Mouse (Mus musculus) MEL (cell line): ENCODE data around the gene Ahrr. TPM values are rescaled to one million over a fixed set of nuclear protein-coding genes. Genes with fewer than 3 reads are reported as not detected.

Source experiments
- DNase-seq: peaks from one replicate; pipeline ENCODE4 v3.0.0; 2011; ENCODE audit warnings: low read depth, low spot score
- H3K27ac ChIP-seq: 2 replicates; pipeline ENCODE4 v1.5.1; 2012; ENCODE audit warnings: low read depth, mild to moderate bottlenecking, control low read depth, low read length, moderate library complexity; ENCODE audit not compliant: control insufficient read depth
- H3K27me3 ChIP-seq, 2 experiments: fragments of 150-350 bp in 1 of 2; sonication (generic) in 1 of 2; 2 replicates each; pipeline ENCODE4 v1.6.1; 2012; ENCODE audit warnings: low read length in 2 of 2, mild to moderate bottlenecking in 2 of 2, improper control_type of control experiment in 1 of 2, moderate library complexity in 1 of 2; ENCODE audit not compliant: insufficient read depth in 2 of 2, control insufficient read depth in 1 of 2
- H3K36me3 ChIP-seq, 2 experiments: 2 replicates each; pipeline ENCODE4 v1.6.1; 2012 to 2014; ENCODE audit warnings: low read length in 2 of 2, improper control_type of control experiment in 1 of 2, inconsistent platforms in 1 of 2, mild to moderate bottlenecking in 1 of 2; ENCODE audit not compliant: insufficient read depth in 2 of 2, control insufficient read depth in 1 of 2
- H3K4me1 ChIP-seq, 2 experiments: fragments of 150-350 bp in 1 of 2; sonication (generic) in 1 of 2; 2 replicates each; pipeline ENCODE4 v1.6.1; 2012; ENCODE audit warnings: low read length in 2 of 2, improper control_type of control experiment in 1 of 2, mild to moderate bottlenecking in 1 of 2; ENCODE audit not compliant: insufficient read depth in 2 of 2, control insufficient read depth in 1 of 2
- H3K4me3 ChIP-seq, 2 experiments: fragments of 150-350 bp in 1 of 2; sonication (generic) in 1 of 2; 2 replicates each; pipeline ENCODE4 v1.5.1; 2012; ENCODE audit warnings: low read depth in 2 of 2, low read length in 2 of 2, mild to moderate bottlenecking in 2 of 2, moderate library complexity in 2 of 2, control low read depth in 1 of 2, improper control_type of control experiment in 1 of 2; ENCODE audit not compliant: control insufficient read depth in 1 of 2, insufficient read depth in 1 of 2
- H3K79me2 ChIP-seq: 2 replicates; pipeline ENCODE4 v1.6.1; 2012; ENCODE audit warnings: mild to moderate bottlenecking, low read length, moderate library complexity; ENCODE audit not compliant: control insufficient read depth, poor library complexity, insufficient read depth
- H3K9ac ChIP-seq: 2 replicates; pipeline ENCODE4 v1.6.1; 2012; ENCODE audit warnings: low read depth, mild to moderate bottlenecking, control low read depth, low read length, moderate library complexity; ENCODE audit not compliant: control insufficient read depth, poor library complexity, severe bottlenecking
- H3K9me3 ChIP-seq: fragments of 150-350 bp; sonication (generic); replicated peaks from 2 replicates; pipeline ENCODE4 v1.6.1; 2012; ENCODE audit warnings: mild to moderate bottlenecking, low read length, improper control_type of control experiment, moderate library complexity; ENCODE audit not compliant: insufficient read depth
- BHLHE40 ChIP-seq: IDR thresholded peaks from 2 replicates; pipeline ENCODE4 v1.6.1; 2012; ENCODE audit warnings: low read depth, mild to moderate bottlenecking, inconsistent platforms, low read length, improper control_type of control experiment, borderline replicate concordance
- CHD1 ChIP-seq: IDR thresholded peaks from 2 replicates; pipeline ENCODE4 v1.6.1; 2012; ENCODE audit warnings: low read depth, mild to moderate bottlenecking, inconsistent platforms, low read length, improper control_type of control experiment
- CHD2 ChIP-seq: IDR thresholded peaks from 2 replicates; pipeline ENCODE4 v1.6.1; 2011; ENCODE audit warnings: low read length, improper control_type of control experiment
- CTCF ChIP-seq, 3 experiments: IDR thresholded peaks in 2 of 3; conservative IDR thresholded peaks in 1 of 3; 2 replicates each; pipeline ENCODE4 v1.5.1; 2011 to 2012; ENCODE audit warnings: low read length in 3 of 3, low read depth in 2 of 3, mild to moderate bottlenecking in 2 of 3, improper control_type of control experiment in 1 of 3, inconsistent platforms in 1 of 3, mixed read lengths in 1 of 3, moderate library complexity in 1 of 3; ENCODE audit not compliant: control insufficient read depth in 1 of 3, insufficient read depth in 1 of 3, poor library complexity in 1 of 3, severe bottlenecking in 1 of 3
- E2F4 ChIP-seq: IDR thresholded peaks from 2 replicates; pipeline ENCODE4 v1.6.1; 2011; ENCODE audit warnings: low read depth, low read length, improper control_type of control experiment, borderline replicate concordance
- HCFC1 ChIP-seq: IDR thresholded peaks from 2 replicates; pipeline ENCODE4 v1.6.1; 2012; ENCODE audit warnings: low read depth, mild to moderate bottlenecking, inconsistent platforms, low read length, improper control_type of control experiment, moderate library complexity
- JUND ChIP-seq: IDR thresholded peaks from 2 replicates; pipeline ENCODE4 v1.6.1; 2011; ENCODE audit warnings: low read depth, mild to moderate bottlenecking, improper control_type of control experiment, low read length
- MAX ChIP-seq: IDR thresholded peaks from 2 replicates; pipeline ENCODE4 v1.6.1; 2011; ENCODE audit warnings: low read length, improper control_type of control experiment
- MYC ChIP-seq: IDR thresholded peaks from 2 replicates; pipeline ENCODE4 v1.6.1; 2011; ENCODE audit warnings: low read depth, mild to moderate bottlenecking, low read length, improper control_type of control experiment, moderate library complexity
- NELFE ChIP-seq: IDR thresholded peaks from 2 replicates; pipeline ENCODE4 v1.6.1; 2011; ENCODE audit warnings: low read depth, low read length, improper control_type of control experiment
- NRF1 ChIP-seq: IDR thresholded peaks from 2 replicates; pipeline ENCODE4 v1.6.1; 2014; ENCODE audit warnings: low read depth, mild to moderate bottlenecking, inconsistent platforms, low read length, improper control_type of control experiment, moderate library complexity; ENCODE audit not compliant: poor library complexity, insufficient read depth, severe bottlenecking
- POLR2A ChIP-seq, 2 experiments: IDR thresholded peaks; 2 replicates each; pipeline ENCODE4 v1.6.1; 2011 to 2012; ENCODE audit warnings: low read length in 2 of 2, mild to moderate bottlenecking in 2 of 2, control low read depth in 1 of 2, improper control_type of control experiment in 1 of 2, low read depth in 1 of 2, moderate library complexity in 1 of 2; ENCODE audit not compliant: control insufficient read depth in 1 of 2, insufficient read depth in 1 of 2, poor library complexity in 1 of 2
- POLR2AphosphoS2 ChIP-seq: IDR thresholded peaks from 2 replicates; pipeline ENCODE4 v1.6.1; 2011; ENCODE audit warnings: low read length, improper control_type of control experiment
- RAD21 ChIP-seq: IDR thresholded peaks from 2 replicates; pipeline ENCODE4 v1.6.1; 2011; ENCODE audit warnings: mild to moderate bottlenecking, low read depth, low read length, improper control_type of control experiment
- RCOR1 ChIP-seq: IDR thresholded peaks from 2 replicates; pipeline ENCODE4 v1.6.1; 2012; ENCODE audit warnings: low read depth, mild to moderate bottlenecking, inconsistent platforms, low read length, improper control_type of control experiment
- SIN3A ChIP-seq: IDR thresholded peaks from 2 replicates; pipeline ENCODE4 v1.6.1; 2012; ENCODE audit warnings: low read length, improper control_type of control experiment, inconsistent platforms
- SMC3 ChIP-seq: IDR thresholded peaks from 2 replicates; pipeline ENCODE4 v1.6.1; 2011; ENCODE audit warnings: low read depth, low read length, improper control_type of control experiment
- TBP ChIP-seq: IDR thresholded peaks from 2 replicates; pipeline ENCODE4 v1.8.0; 2011; ENCODE audit warnings: low read depth, low read length, improper control_type of control experiment
- TCF12 ChIP-seq: IDR thresholded peaks from 2 replicates; pipeline ENCODE4 v1.6.1; 2014; ENCODE audit warnings: low read depth, mild to moderate bottlenecking, inconsistent platforms, low read length, improper control_type of control experiment, moderate library complexity
- UBTF ChIP-seq: IDR thresholded peaks from 2 replicates; pipeline ENCODE4 v1.6.1; 2012; ENCODE audit warnings: low read depth, mild to moderate bottlenecking, inconsistent platforms, low read length, improper control_type of control experiment, moderate library complexity, borderline replicate concordance; ENCODE audit not compliant: insufficient read depth
- ZC3H11A ChIP-seq: IDR thresholded peaks from 2 replicates; pipeline ENCODE4 v1.6.1; 2012; ENCODE audit warnings: low read depth, mild to moderate bottlenecking, inconsistent platforms, low read length, improper control_type of control experiment
- ZKSCAN1 ChIP-seq: IDR thresholded peaks from 2 replicates; pipeline ENCODE4 v1.6.1; 2012; ENCODE audit warnings: low read depth, mild to moderate bottlenecking, inconsistent platforms, low read length, improper control_type of control experiment, moderate library complexity
- ZNF384 ChIP-seq: IDR thresholded peaks from 2 replicates; pipeline ENCODE4 v1.6.1; 2012; ENCODE audit warnings: low read depth, mild to moderate bottlenecking, inconsistent platforms, low read length, improper control_type of control experiment
- polyA plus RNA-seq, 2 experiments: library from polyadenylated mRNA; stranded (reverse) in 1 of 2; unstranded in 1 of 2; fragments of >175 nt in 1 of 2; fragments of >200 nt in 1 of 2; gene quantifications; 2 replicates each; pipeline versions ENCODE4 v1.2.1 to v1.2.4; 2012; ENCODE audit warnings: low replicate concordance in 2 of 2, low read depth in 1 of 2; ENCODE audit not compliant: insufficient read length in 2 of 2, insufficient read depth in 1 of 2, missing spikeins in 1 of 2
- total RNA-seq: library from RNA; depleted of rRNA; stranded (reverse); fragments of 300-350 nt; gene quantifications from 2 replicates; pipeline ENCODE4 v1.2.3, GENCODE M21; 2012

Gene Ahrr
- total and polyA plus RNA-seq, 3 experiments = 0.01 TPM; not detected in 2

- H3K79me2 ChIP-seq = no peaks in the 10 kb centered on the region
- H3K9ac ChIP-seq = no peak overlapping the region
- no peaks in the 10 kb centered on the region for H3K4me1 ChIP-seq
- no peaks in the 10 kb centered on the region for H3K27me3 ChIP-seq
- no peak for TF ChIP-seq ZKSCAN1
- peak; percentile 94 for TF ChIP-seq RAD21
- peak; percentile 90 for TF ChIP-seq ZC3H11A
- TF ChIP-seq SIN3A = 0 out of 2 replicates have a peak, but pooled peaks have one; percentile 37
- TF ChIP-seq POLR2AphosphoS2 = no peak
- TF ChIP-seq CTCF (IDR thresholded peaks at IDR 0.05 in 2 of 3, conservative IDR thresholded peaks at IDR 0.05 in 1 of 3; ENCODE audit: control insufficient read depth in 1 of 3, insufficient read depth in 1 of 3, low read depth in 2 of 3, low read length in 3 of 3, poor library complexity in 1 of 3, severe bottlenecking in 1 of 3) = peak; percentile 76 to 98 (median 91)
- no peak for TF ChIP-seq NELFE
- no peak for TF ChIP-seq HCFC1
- no peak for TF ChIP-seq CHD1
- 0 out of 2 replicates have a peak, but pooled peaks have one; percentile 19 for TF ChIP-seq BHLHE40
- peak; percentile 93 for TF ChIP-seq SMC3
- TF ChIP-seq ZNF384 = 0 out of 2 replicates have a peak, but pooled peaks have one; percentile 12
- TF ChIP-seq POLR2A (IDR thresholded peaks at IDR 0.05; ENCODE audit: control insufficient read depth in 1 of 2, insufficient read depth in 1 of 2, low read depth in 1 of 2, low read length in 2 of 2, poor library complexity in 1 of 2) = no peak
- no peak for TF ChIP-seq MAX
- no peak overlapping the region for H3K4me3 ChIP-seq
- H3K27ac ChIP-seq = no peak overlapping the region
- H3K36me3 ChIP-seq = peaks cover 0 to 5% of the 10 kb centered on the region in 2 experiments; a peak in 2 of 4 replicates
- DNase-seq = peak; percentile 68
- no peaks in the 10 kb centered on the region for H3K9me3 ChIP-seq
Observed at GRCm38 (mm10) chr13:74300925-74301606, 8.9 kb upstream of the Ahrr start.

- no peak overlapping the region for H3K27ac ChIP-seq
- no peak for DNase-seq
- H3K4me3 ChIP-seq = no peak overlapping the region
- no peaks in the 10 kb centered on the region; a peak in 1 of 4 replicates for H3K27me3 ChIP-seq
- TF ChIP-seq RCOR1 (no peak), SIN3A (no peak), UBTF (no peak), TBP (no peak), NRF1 (no peak), JUND (no peak), HCFC1 (no peak), MYC (no peak), TCF12 (no peak), POLR2A (IDR thresholded peaks at IDR 0.05; ENCODE audit: control insufficient read depth in 1 of 2, insufficient read depth in 1 of 2, low read depth in 1 of 2, low read length in 2 of 2, poor library complexity in 1 of 2) (no peak), CTCF (IDR thresholded peaks at IDR 0.05 in 2 of 3, conservative IDR thresholded peaks at IDR 0.05 in 1 of 3; ENCODE audit: control insufficient read depth in 1 of 3, insufficient read depth in 1 of 3, low read depth in 2 of 3, low read length in 3 of 3, poor library complexity in 1 of 3, severe bottlenecking in 1 of 3) (no peak), CHD2 (no peak), E2F4 (no peak)
- no peaks in the 10 kb centered on the region for H3K4me1 ChIP-seq
- no peaks in the 10 kb centered on the region for H3K36me3 ChIP-seq
- H3K9ac ChIP-seq = no peak overlapping the region
- H3K9me3 ChIP-seq = no peaks in the 10 kb centered on the region
- no peaks in the 10 kb centered on the region for H3K79me2 ChIP-seq
Observed at GRCm38 (mm10) chr13:74296376-74296775, 4.2 kb upstream of the Ahrr start.
